In genomic region chr13:45715583-45716180, GRCm38 (mm10) we compare ENCODE assay signal across 20 mouse cellular contexts.
DNase-seq lines count a peak whose midpoint lies in the region.
"Had no signal": no experiment of that assay in that cellular context is flagged by ENCODE, and none has a peak within 500 bp of the region (broad histone marks: within the 10 kb centered on the region; RNA-seq: fewer than 3 reads in every experiment).

No protein-coding gene starts in this region.

- peak; percentile 17 to 35 for DNase-seq in cerebellum, postnatal 14 days
- no peak for DNase-seq in cerebellum, postnatal 4 days (ENCODE audit: low spot score in 2 of 2)
- peak; percentile 7 for DNase-seq in left cerebral cortex, postnatal 4 days
- no peak for DNase-seq in left cerebral cortex, postnatal 25 days (ENCODE audit: low spot score in 2 of 2)
- DNase-seq in 416B (ENCODE audit: low read depth): peak; percentile 56
- peak; percentile 54 for DNase-seq in brain, adult 2 months (ENCODE audit: low read depth, low spot score)
- DNase-seq in B cell, adult 2 months: no peak
- DNase-seq: adrenal gland, postnatal 10 days; cerebellum, adult 9-11 months; gastrocnemius, postnatal 25 days; heart, adult 18-20 months; kidney, adult 8-10 months; kidney, postnatal 10 days; layer of hippocampus, postnatal 36 days; liver; lung, adult 2 months; right cerebral cortex, adult 18-20 months; spleen, adult 18-20 months; thymus, adult 2 months; thymus, postnatal 36 days had no signal

- intact Hi-C loops in left cerebral cortex, postnatal 4 days (cut with DNase I): no loop called here
- intact Hi-C loops in left cerebral cortex, postnatal 25 days (cut with DNase I): no loop called here

Comparison
In these comparisons a context has a peak if more than half of its experiments do, and no peak if none do; other contexts are left out.
1. DNase-seq: peak in cerebellum, postnatal 14 days (2 of 2), left cerebral cortex, postnatal 4 days (single experiment), 416B (single experiment) and brain, adult 2 months (single experiment); none in cerebellum, postnatal 4 days (0 of 2), left cerebral cortex, postnatal 25 days (0 of 2) and B cell, adult 2 months (0 of 2).